Mouse (Mus musculus) heart, adult 11 months (tissue): ENCODE results near the gene Prcd.

ENCODE experiments used
- DNase-seq: peaks from one replicate; pipeline ENCODE4 v3.0.0; 2022

Prcd gene

GRCm38 (mm10) chr11:116626299-116627071 is 26.8 kb upstream of the Prcd start, which contains the start of gene Rhbdf2:
Gene Rhbdf2 (minus strand): TSS chr11:116627019.
- DNase-seq, result peak; percentile 91

- peak; percentile 92 for DNase-seq
Measured at GRCm38 (mm10) chr11:116627072-116628020, 26.0 kb upstream of the Prcd start.

- peak; percentile 98 for DNase-seq
Measured at GRCm38 (mm10) chr11:116628712-116629111, 24.6 kb upstream of the Prcd start.

GRCm38 (mm10) chr11:116629472-116629871 is 23.9 kb upstream of the Prcd start:
- peak; percentile 86 for DNase-seq

- peak; percentile 97 for DNase-seq
Measured at GRCm38 (mm10) chr11:116630171-116630965, 23.0 kb upstream of the Prcd start.

- no peak for DNase-seq
Measured at GRCm38 (mm10) chr11:116632962-116633361, 20.4 kb upstream of the Prcd start.

GRCm38 (mm10) chr11:116636607-116637006 is 16.7 kb upstream of the Prcd start:
- peak; percentile 74 for DNase-seq

- DNase-seq, result peak; percentile 92
Measured at GRCm38 (mm10) chr11:116641168-116641567, 12.2 kb upstream of the Prcd start.

GRCm38 (mm10) chr11:116641731-116642130 is 11.6 kb upstream of the Prcd start:
- DNase-seq, result peak; percentile 92

GRCm38 (mm10) chr11:116642681-116643578 is 10.4 kb upstream of the Prcd start:
- peak; percentile 98 for DNase-seq

GRCm38 (mm10) chr11:116643579-116644224 is 9.6 kb upstream of the Prcd start:
- DNase-seq, result peak; percentile 97

- DNase-seq, result peak; percentile 98
Measured at GRCm38 (mm10) chr11:116644225-116645112, 8.9 kb upstream of the Prcd start.

GRCm38 (mm10) chr11:116645446-116646110 is 7.8 kb upstream of the Prcd start:
- peak; percentile 96 for DNase-seq

- peak; percentile 96 for DNase-seq
Measured at GRCm38 (mm10) chr11:116646136-116646535, 7.2 kb upstream of the Prcd start.

- DNase-seq, result peak; percentile 96
Measured at GRCm38 (mm10) chr11:116646771-116647170, 6.6 kb upstream of the Prcd start.

GRCm38 (mm10) chr11:116647340-116647991 is 5.9 kb upstream of the Prcd start:
- peak; percentile 99 for DNase-seq

- peak; percentile 99 for DNase-seq
Measured at GRCm38 (mm10) chr11:116648213-116648921, 5.0 kb upstream of the Prcd start.

GRCm38 (mm10) chr11:116648976-116649375 is 4.4 kb upstream of the Prcd start:
- peak; percentile 97 for DNase-seq
